Mouse (Mus musculus) E14TG2a.4 (cell line): Measurements from ENCODE around the gene Notch4.

ENCODE experiments used
- CTCF ChIP-seq: conservative IDR thresholded peaks from 2 replicates; pipeline ENCODE4 v1.5.1; 2014; ENCODE audit warnings: low read length
- NANOG ChIP-seq: IDR thresholded peaks from 2 replicates; pipeline ENCODE4 v1.6.1; 2014; ENCODE audit warnings: borderline replicate concordance, low read length, mixed read lengths
- POU5F1 ChIP-seq: IDR thresholded peaks from 2 replicates; pipeline ENCODE4 v1.6.1; 2014; ENCODE audit warnings: low read length, borderline replicate concordance

DNA sequence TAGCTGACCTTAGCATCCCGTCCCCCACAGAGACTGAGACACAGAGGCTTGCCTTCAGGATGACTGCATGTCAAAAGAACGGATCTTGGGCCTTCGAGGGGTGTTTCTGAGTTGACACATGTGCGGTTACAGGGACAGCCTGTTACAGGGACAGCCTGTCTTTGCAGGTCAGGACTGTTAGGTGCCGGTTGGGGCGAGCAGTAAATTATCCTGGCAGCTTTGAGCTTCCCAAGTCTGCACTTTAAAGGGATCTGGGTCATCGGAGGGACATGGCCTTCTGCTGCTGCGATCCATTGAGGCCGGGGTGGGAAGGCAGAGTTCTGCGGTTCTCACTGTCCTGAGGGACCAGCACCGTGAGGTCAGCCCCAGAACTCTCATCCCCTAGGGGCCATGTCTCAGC is 6.7 kb upstream of the Notch4 start:
- TF ChIP-seq CTCF (no peak), POU5F1 (no peak), NANOG (no peak)
